Mouse (Mus musculus) right cerebral cortex, postnatal 4 days (tissue): ENCODE measurements around the gene Pde6c.

Source experiments
- DNase-seq: peaks from one replicate; pipeline ENCODE4 v3.0.0-alpha.2; 2022

Gene Pde6c

DNA sequence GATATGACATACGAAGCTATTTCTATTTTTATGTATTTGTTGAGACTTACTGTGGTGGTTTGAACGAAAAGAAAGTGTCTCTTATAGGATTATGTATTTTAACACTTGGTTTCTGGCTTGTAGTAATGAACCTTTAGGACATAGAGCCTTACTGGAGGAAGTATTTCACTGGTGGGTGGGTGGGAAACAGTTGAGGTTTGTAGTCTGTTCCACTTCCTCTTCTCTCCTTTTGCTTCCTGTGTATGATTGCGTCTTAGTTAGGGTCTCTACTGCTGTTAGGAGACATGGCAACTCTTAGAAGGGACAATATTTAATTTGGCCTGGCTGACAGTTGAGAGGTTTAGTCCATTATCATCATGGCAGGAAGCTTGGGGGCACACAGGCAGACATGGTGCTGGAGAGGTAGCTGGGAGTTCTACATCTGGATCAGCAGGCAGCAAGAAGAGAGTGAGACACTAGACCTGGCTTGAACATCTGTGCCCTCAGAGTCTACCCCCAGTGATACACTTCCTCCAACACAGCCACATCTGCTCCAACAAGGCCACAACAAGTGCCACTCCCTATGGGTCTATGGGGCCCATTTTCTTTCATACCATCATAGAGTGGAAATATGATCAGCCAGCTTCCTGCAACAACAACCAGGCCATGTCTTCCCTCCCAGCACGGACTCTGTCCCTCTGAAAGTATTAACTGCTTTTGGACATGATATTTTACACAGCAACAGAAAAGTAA, 11.1 kb downstream of the Pde6c start:
- DNase-seq = no peak

DNA sequence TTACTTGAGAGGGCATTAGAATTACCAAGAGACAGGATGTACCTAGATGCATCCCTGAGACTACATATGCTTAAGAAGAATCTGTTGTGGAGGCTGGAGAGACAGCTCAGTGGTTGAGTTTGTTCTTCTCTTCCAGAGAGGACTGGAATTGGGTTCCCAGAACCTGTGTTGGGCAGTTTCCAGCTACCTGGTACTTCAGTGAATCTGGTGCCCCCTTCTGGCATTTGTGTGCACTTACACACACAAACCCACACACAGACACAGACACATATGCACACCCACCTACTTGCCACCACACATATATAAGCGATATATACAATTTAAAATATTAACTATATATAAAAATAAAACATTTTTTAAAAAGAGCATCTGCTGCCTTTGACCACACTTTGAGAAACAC, 23.7 kb downstream of the Pde6c start:
- no peak for DNase-seq

DNA sequence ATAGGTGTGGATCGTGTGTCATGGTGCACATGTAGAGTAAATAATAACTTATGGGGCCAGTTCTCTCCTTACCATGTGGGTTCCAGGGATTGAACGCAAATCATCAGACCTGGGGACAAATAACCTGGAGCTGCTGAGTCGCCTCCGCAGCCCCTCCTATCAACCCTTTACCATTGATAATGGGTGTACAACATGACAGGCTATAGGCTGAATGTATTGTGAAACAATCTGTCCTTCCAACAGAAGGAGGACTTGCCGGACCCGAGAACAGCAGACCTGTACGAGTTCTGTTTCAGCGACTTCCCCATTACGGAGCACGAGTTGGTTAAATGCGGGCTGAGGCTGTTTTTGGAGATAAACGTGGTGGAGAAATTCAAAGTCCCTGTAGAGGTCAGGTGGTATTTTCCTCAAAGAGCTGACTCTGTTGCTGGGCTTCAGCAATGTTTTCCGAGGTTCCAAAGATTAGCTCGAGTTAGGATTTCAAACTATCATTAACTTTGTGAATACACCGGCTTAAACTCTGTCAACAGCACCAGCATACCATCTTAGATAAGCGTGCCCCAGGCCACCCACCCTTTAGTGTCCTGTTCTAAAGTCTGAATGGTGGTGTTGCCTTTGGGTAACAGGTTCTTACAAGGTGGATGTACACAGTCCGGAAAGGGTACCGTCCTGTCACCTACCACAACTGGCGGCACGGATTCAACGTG, 29.2 kb downstream of the Pde6c start:
- DNase-seq = no peak

DNA sequence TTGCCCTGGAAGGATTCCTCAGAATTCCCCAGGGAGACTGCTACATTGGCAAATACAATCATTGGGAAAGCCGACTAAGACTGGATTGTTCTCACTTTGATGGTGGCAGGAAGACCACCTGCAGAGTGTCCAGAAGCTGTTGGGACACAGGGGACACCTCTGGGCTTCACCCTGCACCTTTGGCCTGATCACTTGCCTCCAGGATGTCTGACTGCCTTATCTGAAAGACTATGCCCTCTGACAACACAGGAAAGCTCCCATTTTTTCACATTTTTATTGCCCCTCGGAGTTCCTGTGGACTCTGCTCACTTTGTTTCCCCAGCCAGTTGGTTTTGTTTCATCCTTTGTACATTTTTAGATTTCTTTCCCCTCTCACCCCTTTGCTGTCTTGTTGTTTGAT, 32.1 kb downstream of the Pde6c start:
- no peak for DNase-seq

DNA sequence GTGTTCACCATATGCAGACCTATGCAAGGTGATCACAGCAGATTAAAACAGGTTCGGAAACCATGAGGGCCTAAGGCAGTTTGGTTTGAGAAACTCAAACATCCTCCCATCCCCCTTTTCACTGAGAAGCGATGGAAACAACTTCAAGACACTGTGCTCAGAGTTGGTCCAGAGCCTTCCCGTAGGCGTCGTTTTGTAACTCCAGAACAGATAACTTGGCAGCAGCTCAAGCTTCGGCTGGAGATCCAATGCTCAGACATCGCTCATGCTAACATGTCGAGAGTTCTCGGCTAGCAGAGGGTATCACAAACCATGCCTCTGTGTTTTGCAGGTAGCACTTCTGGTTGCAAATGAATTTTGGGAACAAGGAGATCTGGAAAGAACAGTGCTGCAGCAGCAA, 47.1 kb downstream of the Pde6c start:
- no peak for DNase-seq

DNA sequence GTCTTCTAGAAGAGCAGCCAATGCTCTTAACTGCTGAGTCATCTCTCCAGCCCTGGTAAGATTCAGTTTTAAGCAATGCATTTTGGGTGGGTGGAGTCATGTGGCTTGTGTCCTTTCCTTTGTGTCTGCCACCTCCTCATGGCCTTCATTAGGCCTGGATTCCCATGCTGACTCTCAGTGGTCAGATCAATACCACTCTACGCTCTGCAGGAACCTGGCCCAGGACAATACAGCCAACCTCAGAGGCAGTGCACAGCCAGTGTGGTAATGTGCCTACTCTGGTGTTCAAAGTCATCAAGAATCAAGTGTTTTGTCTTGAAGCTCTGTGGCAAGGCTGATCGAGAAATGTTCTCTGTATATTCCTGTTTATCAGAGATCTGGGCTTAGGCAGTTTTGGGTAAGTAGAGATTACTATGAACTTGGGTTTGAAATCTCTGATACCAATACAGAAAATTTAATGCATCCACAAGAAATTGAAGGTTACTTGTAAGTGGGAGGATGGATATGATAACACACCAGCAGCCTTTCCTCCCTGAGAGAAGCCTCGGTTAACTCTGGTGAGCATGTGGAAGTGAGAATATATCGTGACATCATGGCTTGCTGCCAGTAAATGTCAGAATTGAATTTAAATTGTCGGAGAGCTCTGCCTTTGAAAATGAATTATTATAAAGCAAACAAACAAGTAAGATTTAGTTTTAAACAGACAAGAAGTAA, 54.2 kb downstream of the Pde6c start:
- DNase-seq = no peak

DNA sequence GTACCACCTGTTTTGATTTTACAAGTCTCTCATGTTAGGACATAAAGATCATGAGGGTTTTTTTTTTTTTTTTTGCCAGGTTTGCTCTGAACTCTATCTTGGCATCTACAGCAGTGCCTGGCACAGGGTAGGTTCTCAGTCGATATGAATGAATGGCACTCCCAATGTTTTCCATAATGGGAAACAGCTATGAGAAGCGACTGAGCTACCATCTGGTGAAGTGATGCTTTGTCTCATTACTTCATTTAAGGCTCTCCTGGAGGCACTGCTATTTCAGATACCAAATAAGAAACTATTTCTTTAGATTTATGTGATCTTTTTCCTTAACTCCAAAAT, 54.7 kb downstream of the Pde6c start:
- no peak for DNase-seq

DNA sequence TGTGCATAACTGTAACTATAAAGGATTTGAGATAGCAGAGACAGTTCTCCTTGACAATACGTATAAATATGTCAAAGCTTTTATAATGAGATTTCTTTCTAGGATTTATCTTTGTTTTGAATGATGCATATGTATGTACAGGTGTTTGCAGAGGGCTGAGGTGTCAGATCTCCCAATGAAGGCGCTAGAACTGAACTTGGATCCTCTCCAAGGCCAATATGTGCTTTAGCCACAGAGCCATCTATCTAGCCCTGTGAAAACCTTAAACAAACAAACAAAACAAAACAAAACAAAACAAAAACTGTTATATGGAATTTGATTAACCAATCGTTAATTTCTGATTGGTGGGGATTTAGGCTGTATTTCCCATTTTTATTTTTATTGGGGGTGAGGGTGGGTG, 58.0 kb downstream of the Pde6c start:
- DNase-seq = no peak

DNA sequence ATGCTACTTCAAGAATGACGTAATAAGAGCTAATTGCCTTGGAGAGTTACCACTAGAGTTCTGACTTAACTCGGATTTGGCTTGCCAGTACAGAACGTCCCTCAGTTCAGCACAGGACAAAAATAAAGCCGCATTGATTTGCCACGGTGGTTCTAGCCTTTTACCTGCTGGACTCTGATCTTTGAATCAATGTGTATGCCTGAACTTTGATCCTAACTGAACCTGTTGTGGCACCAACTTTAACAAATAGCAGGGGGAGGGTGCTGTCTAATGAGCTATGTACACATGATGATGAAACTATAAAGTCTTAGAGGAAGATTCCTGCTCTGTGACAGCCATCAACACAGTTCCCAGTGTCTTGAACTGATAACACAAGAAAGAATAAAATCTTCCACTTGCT, 58.9 kb downstream of the Pde6c start:
- DNase-seq = no peak

DNA sequence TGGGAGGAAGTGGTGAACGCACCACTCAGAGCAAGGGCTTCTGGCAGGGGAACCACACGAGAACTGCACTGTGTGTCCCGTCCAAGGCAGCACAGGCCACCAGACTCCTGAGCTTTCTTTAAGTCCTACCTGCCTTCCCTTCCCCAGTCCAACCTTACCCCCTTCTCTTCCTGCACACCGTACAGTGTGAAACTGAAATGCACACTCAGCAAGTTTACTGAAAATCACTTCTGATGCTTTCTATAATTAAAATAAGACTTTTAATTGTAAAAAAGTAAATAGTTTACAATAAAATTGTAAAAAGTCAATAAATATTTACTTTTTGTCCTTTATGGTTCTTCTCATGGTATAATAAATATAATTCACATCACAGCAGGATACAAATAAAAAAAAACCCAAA, 62.7 kb downstream of the Pde6c start:
- no peak for DNase-seq

DNA sequence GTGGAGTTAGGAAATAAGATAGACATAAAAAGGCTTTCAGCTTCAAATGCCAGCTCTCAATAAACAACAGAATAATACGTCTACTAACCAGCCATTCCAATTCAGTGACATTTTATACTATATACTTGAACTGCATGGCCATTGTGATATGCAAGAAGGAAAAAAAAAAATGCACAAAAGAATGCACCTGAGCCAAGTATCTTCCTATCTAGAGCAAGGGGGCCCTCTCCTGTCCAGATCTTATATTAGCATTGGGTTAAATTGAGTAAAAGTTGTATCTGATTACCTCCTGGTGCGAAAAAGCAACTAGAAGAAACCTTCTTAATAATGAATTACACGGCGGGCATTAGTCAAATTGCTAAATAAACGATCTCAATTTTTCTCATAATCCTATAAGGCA, 66.2 kb downstream of the Pde6c start:
- DNase-seq = no peak

DNA sequence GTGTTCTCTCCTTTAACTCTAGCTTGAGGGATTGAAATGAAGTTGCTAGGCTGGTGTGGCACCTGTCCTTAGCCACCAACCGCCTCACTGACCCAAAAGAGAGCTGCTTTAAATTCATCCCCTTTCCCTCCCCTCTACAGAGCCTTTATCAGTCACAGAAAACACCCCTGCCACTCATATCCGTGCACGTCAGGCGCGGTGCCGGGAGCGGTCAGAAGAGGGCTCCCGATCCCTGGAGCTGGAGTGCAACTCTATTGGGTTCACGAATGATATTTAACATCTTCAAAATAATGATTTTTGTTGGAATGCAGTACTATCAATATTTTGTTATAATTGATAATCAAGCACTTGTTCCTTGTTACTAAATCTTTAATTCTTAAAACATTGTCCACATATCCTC, 74.1 kb downstream of the Pde6c start:
- DNase-seq = peak; percentile 54

DNA sequence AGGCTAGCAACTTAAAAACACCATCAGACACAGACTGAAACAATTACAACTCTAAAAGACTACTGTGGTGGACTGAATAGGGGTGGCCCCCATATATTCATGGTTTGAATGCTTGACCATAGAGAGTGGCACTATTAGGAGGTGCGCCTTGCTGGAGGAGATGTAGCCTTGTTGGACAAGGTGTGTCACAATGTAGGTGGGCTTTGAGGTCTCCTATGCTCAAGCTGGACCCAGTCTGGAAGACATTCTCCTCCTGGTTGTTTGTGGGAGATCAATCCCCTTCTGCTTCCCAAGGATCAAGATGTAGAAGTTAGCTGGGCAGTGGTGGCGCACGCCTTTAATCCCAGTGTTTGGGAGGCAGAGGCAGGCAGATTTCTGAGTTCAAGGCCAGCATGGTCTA, 85.1 kb downstream of the Pde6c start:
- no peak for DNase-seq

DNA sequence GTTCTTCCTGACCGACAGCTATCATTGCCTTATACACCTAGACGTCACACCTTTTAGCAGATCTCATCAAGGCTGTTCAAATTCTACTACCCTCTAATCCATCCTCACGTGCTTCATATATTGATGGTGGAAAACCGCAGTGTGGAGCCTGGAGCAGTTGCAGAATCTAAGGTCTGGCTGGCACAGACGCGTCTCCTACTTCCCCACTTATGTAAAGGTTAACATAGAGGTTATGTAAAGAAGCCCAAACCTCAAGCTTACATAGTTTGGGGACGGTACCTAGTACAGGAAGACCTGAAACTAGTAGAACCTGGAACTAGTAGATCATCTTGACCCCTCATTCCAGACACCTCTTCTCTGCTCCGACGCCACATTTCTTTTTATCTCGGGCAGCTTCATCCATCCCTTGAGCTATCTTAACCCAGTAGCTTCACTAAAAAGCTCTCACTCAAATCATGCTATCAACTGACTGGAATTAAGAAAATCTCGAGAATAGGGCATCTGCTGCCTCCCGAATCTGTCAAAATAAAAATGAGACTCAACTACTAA, 90.8 kb downstream of the Pde6c start:
- DNase-seq = no peak

DNA sequence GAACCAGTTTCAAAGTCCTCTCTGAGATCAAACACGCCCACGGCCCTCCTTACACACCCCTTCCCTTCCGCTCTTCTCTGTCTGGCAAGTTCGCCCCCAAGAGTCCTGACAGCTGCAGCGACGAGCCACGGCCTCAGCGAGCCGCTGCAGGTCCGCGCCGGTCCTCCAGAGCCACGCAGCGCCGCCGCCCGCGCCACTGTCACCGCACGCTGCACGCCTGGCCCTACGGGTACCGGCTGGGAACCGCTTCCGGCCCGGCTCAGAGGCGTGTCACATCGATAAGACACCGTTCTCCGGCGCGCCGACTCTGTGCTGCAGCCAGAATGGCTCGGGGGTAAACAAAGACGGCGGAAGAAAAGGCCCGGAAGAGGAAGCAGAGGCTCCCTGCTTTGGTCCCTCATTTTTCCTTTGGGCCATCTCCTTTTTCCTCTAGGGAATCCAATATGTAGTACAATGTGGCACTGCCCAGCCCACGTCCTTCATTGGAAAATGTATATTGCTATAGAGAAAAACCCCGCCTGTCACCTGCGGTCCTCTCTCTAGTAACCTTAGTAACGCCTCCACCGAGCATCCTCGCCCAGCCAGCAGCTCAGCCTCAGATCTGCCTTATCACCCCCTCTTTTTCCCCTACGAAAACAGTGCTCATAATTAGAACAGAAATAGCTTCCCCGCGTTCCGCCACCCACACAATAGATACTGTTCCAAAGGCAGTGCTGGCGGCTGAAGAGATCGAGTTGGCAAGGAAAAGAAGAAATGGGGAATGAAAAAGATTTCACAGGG, 91.5 kb downstream of the Pde6c start, which contains the start of gene Fra10ac1:
Fra10ac1 (minus strand) TSS at position 252 of the 780 bp plus-strand sequence.
- peak; percentile 93 for DNase-seq

DNA sequence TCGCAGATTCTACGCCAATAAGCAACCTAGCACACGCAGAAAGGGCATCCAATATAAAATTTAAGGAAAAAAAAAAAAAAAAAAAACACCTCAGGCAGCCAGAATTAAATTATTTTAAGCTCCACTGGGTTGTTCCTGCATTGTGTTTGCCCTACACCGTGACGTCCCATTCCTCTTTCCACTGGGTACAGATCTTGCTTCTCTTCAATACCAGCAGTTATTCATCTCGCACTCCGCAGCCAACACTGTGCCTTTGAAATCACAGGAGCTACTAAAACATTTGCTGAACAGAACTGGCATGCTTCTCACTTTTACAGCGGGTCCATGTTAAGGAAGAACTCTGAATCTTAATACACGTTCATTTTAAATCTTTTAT, 92.1 kb downstream of the Pde6c start:
- DNase-seq = peak; percentile 35

DNA sequence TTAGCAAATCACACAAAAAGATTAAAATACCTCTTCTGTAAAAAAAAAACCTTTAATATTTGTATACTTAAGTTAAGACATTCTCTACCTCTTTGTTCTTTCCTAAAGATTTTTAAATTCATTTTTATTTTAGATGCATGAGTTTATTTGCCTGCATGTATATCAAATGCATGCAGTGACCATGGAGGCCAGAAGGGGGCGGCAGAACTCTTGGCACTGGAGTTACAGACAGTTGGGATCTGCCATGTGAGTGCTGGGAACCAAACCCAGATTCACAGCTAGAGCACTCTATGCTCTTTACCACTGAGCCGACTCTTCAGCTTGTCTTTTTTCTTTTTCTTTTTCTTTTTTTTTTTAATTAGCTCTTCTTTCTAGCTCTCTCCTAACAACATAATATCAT, 96.1 kb downstream of the Pde6c start:
- DNase-seq = no peak

DNA sequence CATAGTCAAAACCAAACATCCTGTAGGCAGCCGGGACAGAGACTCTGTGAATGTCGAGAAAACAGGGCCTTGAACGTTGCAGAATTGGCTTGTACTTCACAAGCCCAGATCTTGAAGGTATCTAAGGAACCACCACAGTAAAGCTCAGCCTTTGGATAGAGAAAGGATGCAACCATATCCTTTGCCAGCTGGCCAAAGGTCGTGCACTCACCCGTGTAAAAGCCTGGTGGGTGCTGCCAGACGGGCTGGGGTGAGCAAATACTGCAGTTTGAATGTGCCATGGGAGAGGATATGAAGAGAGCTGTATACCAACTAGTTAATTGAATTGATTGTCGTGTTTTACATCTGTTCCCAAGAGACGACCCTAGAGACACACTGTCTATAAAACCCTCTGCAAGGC, 99.5 kb downstream of the Pde6c start:
- DNase-seq = no peak

DNA sequence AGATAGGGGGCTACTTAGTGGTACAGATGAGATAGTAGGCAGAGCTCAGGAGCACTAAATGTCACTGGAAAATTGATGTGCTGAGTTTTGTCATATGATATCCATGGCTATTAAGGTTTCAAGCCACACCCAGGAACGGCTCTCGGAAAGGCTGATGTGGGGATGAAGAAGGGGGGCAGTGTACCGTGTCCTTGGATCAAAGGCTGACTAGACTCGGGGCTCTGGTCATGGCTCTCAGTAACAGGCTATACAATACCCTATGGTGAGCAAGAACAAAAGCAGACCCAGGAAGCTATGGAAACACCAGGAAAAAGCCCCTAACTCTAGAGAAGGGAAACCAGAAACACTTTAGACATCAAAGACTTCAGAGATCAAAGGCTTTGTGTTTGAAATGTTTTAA, 99.9 kb downstream of the Pde6c start:
- DNase-seq = no peak
